Mouse (Mus musculus) heart, postnatal 0 days (tissue): ENCODE measurements at regions not wholly inside any gene's neighbourhood (a gene's known extent, or its start where the extent isn't known, plus 50 kb on each side); places are given as distances from the start of the nearest gene placed in this dataset.

Source experiments
- CTCF ChIP-seq: IDR thresholded peaks from 2 replicates; pipeline ENCODE4 v1.5.1; 2016; ENCODE audit warnings: antibody characterized with exemption, control low read depth, low read depth
- EP300 ChIP-seq: IDR thresholded peaks from 2 replicates; pipeline ENCODE4 v1.6.1; 2016; ENCODE audit warnings: antibody characterized with exemption, low read depth

GRCm38 (mm10) chr15:51324211-51324610 lies 2560.5 kb upstream of the Gm7489 start:
- TF ChIP-seq CTCF (no peak), EP300 (no peak)
